Mouse (Mus musculus): Measurements from ENCODE around the gene Sirt6. TPM values are rescaled to one million over a fixed set of nuclear protein-coding genes. Genes with fewer than 3 reads are reported as not detected.
"Not testable (repeated sequence)": the region's sequence is repeated elsewhere in the genome, so short reads cannot be mapped to it uniquely, and the experiment has no call there.

Gene Sirt6
- total and polyA plus RNA-seq, 2 experiments from 2014 or later: 25.2 to 33.4 TPM

- 93% methylated on average over 18 of the region's 18 CpGs for WGBS
- H3K9me3 ChIP-seq (ENCODE audit: low read length): no peaks in the 10 kb centered on the region
- no peak overlapping the region for H3K4me2 ChIP-seq (ENCODE audit: low read depth)
- no peak for TF ChIP-seq CTCF (IDR thresholded peaks at IDR 0.05; ENCODE audit: low read depth)
- no peaks in the 10 kb centered on the region for H3K27me3 ChIP-seq (ENCODE audit: insufficient read depth, low read length)
- no peak for ATAC-seq
- H3K36me3 ChIP-seq (ENCODE audit: insufficient read depth): no peaks in the 10 kb centered on the region
- DNase-seq: no peak
- no peak overlapping the region for H3K9ac ChIP-seq
- no peak overlapping the region for H3K4me3 ChIP-seq (ENCODE audit: low read depth, low read length)
- peaks cover 11% of the 10 kb centered on the region for H3K4me1 ChIP-seq (ENCODE audit: insufficient read depth)
- no peak overlapping the region for H3K27ac ChIP-seq (ENCODE audit: low read depth, low read length)
These were observed 17.1 kb upstream of the Sirt6 start for GRCm38 (mm10) chr10:81644716-81645115.

GRCm38 (mm10) chr10:81644162-81644561 lies 16.6 kb upstream of the Sirt6 start:
- Histone ChIP-seq H3K27ac (ENCODE audit: low read depth, low read length) (peak overlapping the region; percentile 94; the same call in 1 of the 2 replicates), H3K4me2 (ENCODE audit: low read depth) (peak overlapping the region; percentile 95), H3K4me1 (ENCODE audit: insufficient read depth) (peaks cover 11% of the 10 kb centered on the region), H3K36me3 (ENCODE audit: insufficient read depth) (no peaks in the 10 kb centered on the region; the same call in 1 of the 2 replicates), H3K4me3 (ENCODE audit: low read depth, low read length) (peak overlapping the region; percentile 67), H3K9ac (peak overlapping the region; percentile 92), H3K9me3 (ENCODE audit: low read length) (no peaks in the 10 kb centered on the region), H3K27me3 (ENCODE audit: insufficient read depth, low read length) (no peaks in the 10 kb centered on the region)
- TF ChIP-seq CTCF (IDR thresholded peaks at IDR 0.05; ENCODE audit: low read depth): no peak
- ATAC-seq: no peak
- WGBS: 51% methylated on average over 2 of the region's 2 CpGs
- DNase-seq: no peak

GRCm38 (mm10) chr10:81643449-81644055 lies 16.0 kb upstream of the Sirt6 start:
- Histone ChIP-seq H3K9ac (peak overlapping the region; percentile 92), H3K4me1 (ENCODE audit: insufficient read depth) (peaks cover 11% of the 10 kb centered on the region), H3K27ac (ENCODE audit: low read depth, low read length) (peak overlapping the region; percentile 94), H3K4me3 (ENCODE audit: low read depth, low read length) (peak overlapping the region; percentile 67), H3K27me3 (ENCODE audit: insufficient read depth, low read length) (no peaks in the 10 kb centered on the region), H3K4me2 (ENCODE audit: low read depth) (peak overlapping the region; percentile 95), H3K36me3 (ENCODE audit: insufficient read depth) (no peaks in the 10 kb centered on the region; the same call in 1 of the 2 replicates), H3K9me3 (ENCODE audit: low read length) (no peaks in the 10 kb centered on the region)
- TF ChIP-seq CTCF (IDR thresholded peaks at IDR 0.05; ENCODE audit: low read depth): peak; percentile 68
- WGBS: under 1% methylated on average over 61 of the region's 75 CpGs
- ATAC-seq (peak; percentile 91), DNase-seq (peak; percentile 97)

DNA sequence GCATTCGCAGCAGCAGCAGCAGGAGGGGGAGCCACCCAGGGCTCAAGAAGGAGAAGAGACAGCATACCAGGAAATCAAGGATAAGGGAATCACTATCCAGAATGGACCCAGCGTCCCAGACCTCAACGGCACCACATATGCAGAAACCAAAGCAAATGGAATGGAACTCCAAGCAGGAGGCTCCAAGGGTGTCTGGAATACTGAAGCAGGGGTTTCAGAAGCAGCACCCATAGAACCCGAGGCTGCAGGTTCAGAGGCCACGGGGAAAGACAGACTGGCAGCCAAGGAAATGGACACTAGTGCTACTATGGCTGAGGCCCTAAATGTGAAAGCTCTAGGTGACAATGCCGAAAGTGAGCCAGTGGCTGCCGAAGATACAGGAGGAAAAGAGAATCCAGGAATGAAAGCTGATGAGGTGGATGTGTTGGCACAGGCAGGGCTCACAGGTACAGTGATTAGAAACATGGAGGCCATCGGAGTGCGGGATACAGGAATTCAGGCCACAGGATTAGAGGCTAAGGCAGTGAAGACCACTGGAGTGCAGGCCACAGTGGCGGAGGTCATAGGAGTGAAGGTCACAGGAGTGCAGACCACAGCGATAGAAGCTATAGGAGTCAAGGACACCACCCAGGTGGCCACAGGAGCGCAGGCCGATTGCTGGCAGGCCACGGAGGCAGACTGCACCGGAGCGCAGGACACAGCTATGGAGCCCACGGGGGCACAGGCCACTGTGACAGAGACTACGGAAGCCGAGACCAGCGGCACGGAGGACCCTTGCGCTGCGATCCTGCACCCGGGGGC lies 15.3 kb upstream of the Sirt6 start:
- H3K4me2 ChIP-seq (ENCODE audit: low read depth): peak overlapping the region; percentile 95
- ATAC-seq (no peak; the same call in 1 of the 2 replicates), DNase-seq (no peak)
- no peaks in the 10 kb centered on the region for H3K27me3 ChIP-seq (ENCODE audit: insufficient read depth, low read length)
- H3K4me1 ChIP-seq (ENCODE audit: insufficient read depth): peaks cover 11% of the 10 kb centered on the region
- peak overlapping the region; percentile 67 for H3K4me3 ChIP-seq (ENCODE audit: low read depth, low read length)
- peak overlapping the region; percentile 92 for H3K9ac ChIP-seq
- H3K36me3 ChIP-seq (ENCODE audit: insufficient read depth): no peaks in the 10 kb centered on the region; the same call in 1 of the 2 replicates
- 21% methylated on average over 24 of the region's 24 CpGs for WGBS
- TF ChIP-seq CTCF (IDR thresholded peaks at IDR 0.05; ENCODE audit: low read depth): no peak; the same call in 1 of the 2 replicates
- peak overlapping the region; percentile 94 for H3K27ac ChIP-seq (ENCODE audit: low read depth, low read length)
- no peaks in the 10 kb centered on the region for H3K9me3 ChIP-seq (ENCODE audit: low read length)

GRCm38 (mm10) chr10:81641978-81642647 lies 14.5 kb upstream of the Sirt6 start:
- Histone ChIP-seq H3K9me3 (ENCODE audit: low read length) (no peaks in the 10 kb centered on the region), H3K36me3 (ENCODE audit: insufficient read depth) (no peaks in the 10 kb centered on the region; the same call in 1 of the 2 replicates), H3K4me1 (ENCODE audit: insufficient read depth) (peaks cover 11% of the 10 kb centered on the region), H3K27ac (ENCODE audit: low read depth, low read length) (no peak overlapping the region), H3K4me2 (ENCODE audit: low read depth) (peak overlapping the region; percentile 95), H3K4me3 (ENCODE audit: low read depth, low read length) (no peak overlapping the region), H3K9ac (peak overlapping the region; percentile 92; the same call in 1 of the 2 replicates), H3K27me3 (ENCODE audit: insufficient read depth, low read length) (no peaks in the 10 kb centered on the region)
- no peak for TF ChIP-seq CTCF (IDR thresholded peaks at IDR 0.05; ENCODE audit: low read depth)
- DNase-seq (no peak), ATAC-seq (no peak)
- 81% methylated on average over 8 of the region's 8 CpGs for WGBS

DNA sequence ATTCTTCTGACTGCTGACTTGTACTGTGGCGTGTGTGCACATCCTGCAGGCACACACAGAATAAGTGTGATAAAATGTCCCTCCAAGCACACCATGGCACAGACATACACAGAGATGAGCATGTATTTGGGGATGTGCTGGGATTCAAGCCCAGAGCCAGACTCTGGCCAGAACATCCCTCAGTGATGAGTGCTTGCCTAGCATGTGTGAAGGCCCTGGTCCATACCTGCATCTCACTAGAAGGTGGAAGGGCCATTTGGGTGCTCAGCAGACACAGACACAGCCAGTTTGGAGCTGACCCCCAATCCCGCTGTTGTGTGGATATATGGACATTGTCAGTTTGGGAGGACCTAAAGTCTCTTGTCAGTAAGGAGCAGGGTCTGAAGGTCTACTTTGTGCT lies 14.0 kb upstream of the Sirt6 start:
- H3K4me3 ChIP-seq (ENCODE audit: low read depth, low read length): no peak overlapping the region
- no peak overlapping the region for H3K27ac ChIP-seq (ENCODE audit: low read depth, low read length)
- no peaks in the 10 kb centered on the region for H3K9me3 ChIP-seq (ENCODE audit: low read length)
- DNase-seq (no peak), ATAC-seq (no peak)
- no peaks in the 10 kb centered on the region; the same call in 1 of the 2 replicates for H3K36me3 ChIP-seq (ENCODE audit: insufficient read depth)
- 94% methylated on average over 2 of the region's 2 CpGs for WGBS
- no peak for TF ChIP-seq CTCF (IDR thresholded peaks at IDR 0.05; ENCODE audit: low read depth)
- H3K9ac ChIP-seq: no peak overlapping the region
- H3K4me2 ChIP-seq (ENCODE audit: low read depth): no peak overlapping the region
- H3K27me3 ChIP-seq (ENCODE audit: insufficient read depth, low read length): no peaks in the 10 kb centered on the region
- peaks cover 11% of the 10 kb centered on the region for H3K4me1 ChIP-seq (ENCODE audit: insufficient read depth)

- H3K4me3 ChIP-seq (ENCODE audit: low read depth, low read length); DNase-seq; H3K27me3 ChIP-seq (ENCODE audit: insufficient read depth, low read length); H3K27ac ChIP-seq (ENCODE audit: low read depth, low read length); H3K4me2 ChIP-seq (ENCODE audit: low read depth); H3K9ac ChIP-seq; ATAC-seq; H3K36me3 ChIP-seq (ENCODE audit: insufficient read depth); H3K9me3 ChIP-seq (ENCODE audit: low read length): not testable (repeated sequence)
- peaks cover 11% of the 10 kb centered on the region for H3K4me1 ChIP-seq (ENCODE audit: insufficient read depth)
- WGBS: 31% methylated on average over 4 of the region's 4 CpGs
These were observed 13.2 kb upstream of the Sirt6 start for GRCm38 (mm10) chr10:81640825-81641224.

Measured in forebrain, postnatal 0 days (tissue).